Mouse (Mus musculus) layer of hippocampus, adult 2 months (tissue): ENCODE results near the gene Slc1a2. TPM values are rescaled to one million over a fixed set of nuclear protein-coding genes. Genes with fewer than 3 reads are reported as not detected.

Experiments used
- DNase-seq, 2 experiments: peaks; one replicate each; pipeline ENCODE4 v3.0.0; 2022; ENCODE audit warnings: low spot score in 2 of 2
- H3K27ac ChIP-seq: fragments of 200-600 bp; 2 replicates; pipeline ENCODE4 v1.8.1; 2022
- H3K4me3 ChIP-seq: fragments of 200-600 bp; 2 replicates; pipeline ENCODE4 v1.8.1; 2022; ENCODE audit warnings: mild to moderate bottlenecking
- CTCF ChIP-seq: fragments of 200-600 bp; conservative IDR thresholded peaks from 2 replicates; pipeline ENCODE4 v1.8.1; 2022; ENCODE audit warnings: antibody characterized with exemption, mild to moderate bottlenecking, moderate library complexity
- total RNA-seq, 2 experiments: library from RNA; stranded (reverse); gene quantifications; 2 replicates each; pipeline ENCODE4 v1.2.3; 2021

Slc1a2 gene
- total RNA-seq, 2 experiments from 2014 or later, result 1,761 to 1,800 TPM

DNA sequence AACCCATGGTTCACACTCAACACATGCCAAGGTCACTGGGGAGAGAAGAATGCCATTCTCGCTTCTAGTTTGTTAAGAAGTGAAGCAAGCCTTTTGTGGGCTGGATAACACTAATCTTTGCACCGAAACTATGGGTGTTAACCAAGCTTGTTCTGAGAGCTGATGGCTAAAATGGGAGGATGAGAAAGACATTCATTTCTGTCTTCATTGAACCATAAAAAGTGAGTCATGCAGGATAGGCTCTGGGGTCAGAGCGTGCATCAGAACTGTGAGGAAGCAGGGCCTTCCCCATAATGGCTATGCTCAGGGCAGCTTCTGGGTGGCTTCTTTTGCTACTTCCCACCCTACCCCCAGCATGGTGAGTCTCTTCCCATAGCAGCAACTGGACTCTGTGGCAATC is 42.9 kb downstream of the Slc1a2 start:
- no peak overlapping the region for H3K27ac ChIP-seq
- TF ChIP-seq CTCF, result no peak
- no peak for DNase-seq
- H3K4me3 ChIP-seq, result no peak overlapping the region

DNA sequence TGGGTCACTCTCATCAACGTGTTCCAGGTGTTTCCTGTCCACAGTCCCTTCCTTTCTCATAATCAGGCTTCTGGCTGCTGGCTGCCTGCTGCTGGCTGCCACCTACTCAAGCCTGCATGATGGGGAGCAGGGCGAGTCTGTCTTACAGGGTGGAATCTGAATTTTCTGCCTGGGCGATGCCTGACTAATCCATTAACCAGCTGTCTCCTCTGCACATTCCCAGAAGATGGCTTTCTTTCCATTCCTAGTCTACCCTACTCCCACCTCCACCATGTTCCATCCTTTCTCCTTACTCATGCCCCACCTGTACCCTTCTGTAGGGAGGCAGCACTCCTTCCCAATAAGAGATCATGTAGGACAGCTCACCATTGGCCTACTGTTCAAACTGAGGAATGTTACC is 45.1 kb downstream of the Slc1a2 start:
- TF ChIP-seq CTCF, result no peak
- DNase-seq, result peak; percentile 38 to 74
- H3K4me3 ChIP-seq, result no peak overlapping the region
- H3K27ac ChIP-seq, result peak overlapping the region; percentile 78

DNA sequence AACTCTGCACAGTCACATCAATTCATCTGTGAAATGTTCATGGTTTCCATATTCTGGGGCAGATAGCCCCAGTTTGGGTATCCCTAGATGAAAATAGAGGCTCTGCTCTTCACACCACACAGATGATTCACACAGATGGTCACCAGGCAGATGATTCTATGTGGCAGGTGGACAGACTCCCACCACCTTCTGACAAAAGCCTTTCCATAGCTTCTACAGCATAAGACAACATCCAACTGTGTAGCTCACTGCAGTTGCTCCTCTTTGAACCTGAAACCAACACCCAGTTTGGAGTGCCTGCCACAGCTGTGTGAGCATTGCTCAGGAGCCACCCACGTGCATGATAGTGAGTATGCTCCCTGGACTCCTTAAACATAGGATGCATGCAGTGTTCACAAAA is 46.3 kb downstream of the Slc1a2 start:
- H3K27ac ChIP-seq, result peak overlapping the region; percentile 78; the same call in 1 of the 2 replicates
- no peak overlapping the region for H3K4me3 ChIP-seq
- DNase-seq, result peak in 1 of 2 experiments; percentile 51
- TF ChIP-seq CTCF, result no peak

DNA sequence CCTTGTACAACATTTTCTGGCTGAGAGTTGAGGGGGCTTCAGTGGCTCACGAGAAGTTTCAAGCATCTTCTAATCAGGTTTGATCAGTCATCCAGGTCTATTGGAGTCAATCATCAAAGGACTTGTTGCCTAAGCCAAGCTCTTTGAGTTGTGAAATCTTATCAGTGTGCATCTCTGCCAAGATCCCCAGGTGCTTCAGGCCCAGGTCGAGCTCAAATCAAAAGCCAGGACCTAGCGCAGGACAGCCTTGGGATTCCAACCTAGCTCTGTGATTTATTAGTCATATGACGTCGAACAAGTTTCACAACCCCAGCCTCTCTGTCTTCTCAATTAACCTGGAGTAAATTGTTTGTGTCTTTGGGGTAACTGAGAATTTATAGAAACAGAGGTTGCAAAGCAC is 53.1 kb downstream of the Slc1a2 start:
- H3K27ac ChIP-seq, result no peak overlapping the region
- no peak overlapping the region for H3K4me3 ChIP-seq
- TF ChIP-seq CTCF, result no peak
- no peak for DNase-seq

DNA sequence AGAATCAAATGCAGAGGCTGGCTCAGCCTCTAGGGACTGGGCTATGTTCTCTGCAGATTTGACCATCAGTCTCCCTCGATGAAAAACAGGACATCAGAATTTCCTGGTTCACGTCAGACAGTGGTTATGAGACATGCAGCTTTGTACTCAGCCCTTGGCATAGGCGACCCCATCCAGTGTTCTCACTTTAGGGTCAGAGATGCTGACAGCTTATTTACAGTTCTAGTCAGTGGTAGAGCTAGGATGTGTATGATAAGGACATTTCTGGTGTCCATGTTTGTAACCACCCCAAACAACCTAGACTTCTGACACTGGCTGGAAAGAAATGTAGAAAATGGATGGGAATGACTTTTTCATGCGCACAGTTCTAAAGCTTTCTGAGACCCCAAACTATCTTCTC is 53.6 kb downstream of the Slc1a2 start:
- Histone ChIP-seq H3K4me3 (no peak overlapping the region), H3K27ac (no peak overlapping the region)
- no peak for TF ChIP-seq CTCF
- no peak for DNase-seq

DNA sequence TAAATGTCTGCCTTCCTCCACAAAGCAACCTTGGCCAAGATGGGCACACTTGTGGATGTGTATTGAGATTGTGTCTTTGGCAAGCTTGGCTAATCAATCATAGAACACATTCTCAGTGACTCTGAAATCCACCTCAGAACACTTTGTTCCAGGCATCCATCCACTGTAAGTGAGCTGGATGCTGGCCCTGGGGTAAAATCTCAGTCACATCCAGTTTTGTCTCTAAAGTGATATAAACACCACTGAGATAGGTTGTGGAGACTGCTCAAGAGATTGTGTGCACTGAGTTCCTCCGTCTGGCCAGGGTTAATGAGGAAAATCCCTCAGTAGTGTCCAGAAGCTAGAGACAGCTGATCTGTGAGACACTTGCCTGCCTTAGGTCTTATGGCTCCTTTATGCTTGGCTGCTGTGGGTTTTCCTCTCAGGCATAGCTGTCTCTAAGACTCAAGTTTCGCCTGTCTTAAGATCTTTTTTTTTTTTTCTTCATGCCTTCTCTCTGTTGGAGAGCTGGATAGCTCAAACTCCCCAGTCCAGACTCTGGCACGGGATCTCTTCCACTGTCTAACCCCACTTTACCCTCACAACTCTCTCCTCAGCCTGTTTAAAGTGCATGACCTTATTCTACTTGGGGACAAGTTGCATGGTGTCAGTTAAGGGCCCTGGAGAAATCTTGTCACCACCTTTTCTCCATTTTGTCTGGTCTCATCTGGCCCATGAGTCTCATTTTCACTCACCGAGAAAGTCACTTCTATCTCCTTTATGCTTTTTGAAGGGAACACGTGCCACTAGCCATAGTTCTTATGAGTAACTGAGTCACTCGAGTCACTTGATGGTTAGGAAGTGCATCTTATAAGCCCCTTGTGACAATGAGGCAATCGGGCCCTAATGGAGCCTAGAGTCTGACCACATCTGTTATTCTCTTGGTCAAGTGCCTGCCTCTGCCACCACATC is 54.5 kb downstream of the Slc1a2 start:
- DNase-seq, result no peak
- no peak for TF ChIP-seq CTCF
- Histone ChIP-seq H3K4me3 (no peak overlapping the region), H3K27ac (no peak overlapping the region)

DNA sequence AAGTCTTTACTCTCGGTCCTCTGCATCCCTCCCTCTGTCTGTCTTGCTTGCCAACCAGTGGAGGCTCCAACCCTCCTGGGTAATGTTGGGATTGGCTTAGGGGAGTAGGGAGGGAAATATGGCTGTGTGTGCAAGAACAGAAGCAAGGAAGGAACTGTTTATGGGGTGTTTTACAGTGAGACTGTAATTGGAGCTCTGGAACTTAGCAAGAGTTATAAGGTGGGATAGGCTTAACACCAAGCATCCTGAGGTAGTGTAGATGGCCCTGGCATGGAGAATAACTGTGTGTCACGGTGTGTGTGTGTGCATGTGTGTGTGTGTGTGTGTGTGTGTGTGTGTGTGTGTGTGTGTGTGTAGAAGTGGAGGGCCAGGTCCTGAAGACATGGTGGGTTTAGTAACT is 55.9 kb downstream of the Slc1a2 start:
- TF ChIP-seq CTCF, result no peak

DNA sequence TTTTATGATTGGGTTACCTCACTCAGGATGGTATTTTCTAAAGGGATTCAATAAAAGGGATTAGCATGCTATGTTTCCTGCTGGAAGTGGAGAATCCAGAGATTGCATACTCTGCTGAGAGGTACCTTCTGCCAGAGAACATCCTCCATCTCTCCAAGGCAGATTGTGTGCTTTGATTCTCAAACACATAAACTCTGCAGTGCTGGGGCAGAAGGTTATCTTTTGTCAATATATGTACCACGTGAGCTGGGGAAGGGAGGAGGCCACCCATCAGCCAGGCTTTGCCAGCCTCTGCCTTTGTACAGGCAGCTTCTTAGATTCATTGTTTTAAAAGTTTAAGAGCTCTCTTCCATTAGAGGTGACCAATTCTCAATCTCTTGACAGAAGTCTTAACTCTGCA is 57.3 kb downstream of the Slc1a2 start:
- 0 out of 2 replicates have a peak overlapping the region, but pooled peaks have one; percentile 20 for H3K27ac ChIP-seq
- TF ChIP-seq CTCF, result no peak
- H3K4me3 ChIP-seq, result no peak overlapping the region
- DNase-seq, result no peak

More for the DNA sequence above, 55.9 kb downstream of the Slc1a2 start:
- H3K27ac ChIP-seq, result no peak overlapping the region
- H3K4me3 ChIP-seq, result no peak overlapping the region
- no peak for DNase-seq

DNA sequence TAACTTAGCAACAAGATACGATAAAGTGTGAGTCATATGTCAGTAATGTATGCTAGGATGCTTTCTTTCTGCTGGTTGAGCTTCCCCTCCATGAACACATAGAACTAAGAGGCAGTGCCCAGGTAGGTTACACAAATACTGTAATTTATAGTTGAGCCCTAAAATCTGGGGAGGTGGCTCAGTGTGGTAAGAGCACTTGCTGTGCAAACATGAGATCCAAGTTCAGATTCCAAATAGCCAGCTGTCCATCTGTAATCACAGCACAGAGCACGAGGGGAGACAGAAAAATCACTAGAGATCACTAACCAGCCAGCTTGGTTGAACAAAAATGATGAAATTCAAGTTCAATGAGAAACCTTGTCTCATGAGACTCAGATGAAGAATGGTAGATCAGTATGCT is 63.4 kb downstream of the Slc1a2 start:
- TF ChIP-seq CTCF, result no peak
- no peak for DNase-seq
- H3K4me3 ChIP-seq, result no peak overlapping the region
- H3K27ac ChIP-seq, result no peak overlapping the region

DNA sequence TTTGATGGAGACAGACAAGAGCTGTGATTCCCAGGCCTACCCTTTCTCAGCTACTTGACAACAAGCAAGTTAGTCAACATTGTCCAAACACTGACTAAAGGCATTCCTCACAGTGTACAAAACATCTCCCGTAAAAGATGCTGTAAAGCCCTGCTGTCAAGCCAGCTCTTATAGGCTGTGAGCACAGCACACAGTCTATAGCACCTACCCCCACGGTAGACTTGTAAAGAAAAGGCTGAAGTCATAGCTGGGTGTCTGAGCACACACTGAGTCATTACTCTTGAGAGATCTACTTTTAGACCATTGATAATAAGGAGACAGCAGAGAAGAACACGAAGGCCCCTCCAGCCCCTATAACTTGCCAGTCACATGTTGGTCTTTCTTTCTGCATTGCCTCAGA is 66.6 kb downstream of the Slc1a2 start:
- no peak overlapping the region for H3K27ac ChIP-seq
- no peak overlapping the region for H3K4me3 ChIP-seq
- no peak for DNase-seq
- TF ChIP-seq CTCF, result no peak

DNA sequence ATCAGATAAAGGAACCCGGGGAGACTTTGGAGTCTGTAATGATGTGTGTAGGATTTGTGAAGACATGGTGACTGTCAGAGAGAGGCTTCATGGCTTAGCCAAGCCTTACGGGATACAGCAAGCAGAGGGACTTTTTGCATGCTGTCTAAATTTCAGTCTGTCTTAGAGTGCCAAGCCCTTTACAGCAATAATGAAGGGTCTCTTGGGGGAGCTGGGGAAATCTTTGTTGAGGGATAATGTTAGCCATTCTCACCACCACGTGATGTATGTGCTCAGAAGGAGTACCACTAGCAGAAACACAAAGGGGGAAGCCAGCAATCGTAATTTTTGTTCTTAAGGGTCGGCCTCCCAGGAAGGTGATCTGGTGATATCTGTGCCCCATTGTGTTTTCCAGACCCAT is 71.9 kb downstream of the Slc1a2 start:
- no peak for DNase-seq
- TF ChIP-seq CTCF, result no peak
- H3K27ac ChIP-seq, result 0 out of 2 replicates have a peak overlapping the region, but pooled peaks have one; percentile 39
- no peak overlapping the region for H3K4me3 ChIP-seq

DNA sequence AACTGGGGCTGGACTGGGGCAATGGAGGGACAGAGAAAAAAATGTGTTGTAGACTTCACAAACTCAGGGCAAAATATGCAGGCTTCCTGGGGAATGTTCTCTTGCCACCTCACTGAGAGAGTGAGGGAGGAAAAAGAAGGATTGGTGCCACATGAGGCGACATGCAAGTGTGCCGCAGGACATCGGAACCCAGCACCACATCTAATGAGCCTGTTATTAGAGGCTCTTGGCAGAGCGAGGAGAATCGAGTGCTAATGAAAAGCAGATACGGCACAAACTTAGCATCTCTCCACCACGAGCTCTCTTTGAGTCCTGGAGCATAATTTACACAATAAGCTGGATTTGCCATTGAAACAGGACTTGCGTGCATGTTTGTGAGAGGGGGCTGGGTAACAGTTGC is 72.3 kb downstream of the Slc1a2 start:
- H3K27ac ChIP-seq, result no peak overlapping the region
- no peak for TF ChIP-seq CTCF
- DNase-seq, result no peak
- no peak overlapping the region for H3K4me3 ChIP-seq

DNA sequence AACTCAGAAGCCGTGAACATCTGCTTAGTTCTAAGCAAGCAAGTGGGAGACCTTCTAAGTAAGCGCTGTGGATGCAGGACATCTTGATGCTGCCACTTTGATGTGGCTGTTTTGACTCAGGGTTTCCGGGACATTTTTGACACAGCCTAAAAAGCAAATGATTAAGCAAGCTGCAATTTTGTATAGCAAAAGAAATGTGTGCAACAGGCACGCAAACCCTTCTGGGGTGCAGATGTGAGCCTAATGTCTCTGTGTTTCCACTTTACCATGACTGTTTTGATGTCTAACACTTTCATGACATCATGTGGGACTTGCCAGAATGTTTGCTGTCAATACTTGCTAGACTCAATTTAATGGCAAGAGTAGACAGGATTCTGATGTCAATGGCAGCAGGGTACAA is 74.7 kb downstream of the Slc1a2 start:
- TF ChIP-seq CTCF, result no peak
- Histone ChIP-seq H3K4me3 (no peak overlapping the region), H3K27ac (no peak overlapping the region)
- no peak for DNase-seq

DNA sequence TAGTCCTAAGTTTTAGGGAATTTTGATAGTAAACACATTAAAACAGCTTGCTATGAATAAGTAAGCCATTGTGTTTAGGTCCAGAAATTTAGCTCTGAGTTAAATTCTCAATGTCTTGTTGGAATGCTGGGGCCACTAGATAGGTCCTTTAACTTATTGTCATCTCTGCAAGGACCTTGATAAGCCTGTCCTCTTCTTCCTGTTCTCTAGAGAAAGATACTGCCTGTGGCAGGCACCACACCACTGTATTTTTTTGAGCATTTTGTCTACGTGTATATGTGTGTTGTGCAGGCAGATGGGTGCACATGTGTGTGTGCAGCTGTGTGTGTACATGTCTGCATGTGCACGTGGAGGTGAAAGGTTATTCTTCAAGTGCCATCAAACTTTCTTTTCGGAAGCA is 75.6 kb downstream of the Slc1a2 start:
- no peak overlapping the region for H3K4me3 ChIP-seq
- TF ChIP-seq CTCF, result no peak

More for the DNA sequence above, 75.6 kb downstream of the Slc1a2 start:
- H3K27ac ChIP-seq, result no peak overlapping the region
- no peak for DNase-seq
